Mouse (Mus musculus) liver, postnatal 0 days (tissue): ENCODE measurements around the gene Ahdc1.

Source experiments
- CTCF ChIP-seq: sonication (generic); IDR thresholded peaks from 2 replicates; pipeline ENCODE4 v1.5.1; 2016; ENCODE audit warnings: antibody characterized with exemption, low read depth
- EP300 ChIP-seq: IDR thresholded peaks from 2 replicates; pipeline ENCODE4 v1.6.1; 2016; ENCODE audit warnings: antibody characterized with exemption, low read depth, mild to moderate bottlenecking

DNA sequence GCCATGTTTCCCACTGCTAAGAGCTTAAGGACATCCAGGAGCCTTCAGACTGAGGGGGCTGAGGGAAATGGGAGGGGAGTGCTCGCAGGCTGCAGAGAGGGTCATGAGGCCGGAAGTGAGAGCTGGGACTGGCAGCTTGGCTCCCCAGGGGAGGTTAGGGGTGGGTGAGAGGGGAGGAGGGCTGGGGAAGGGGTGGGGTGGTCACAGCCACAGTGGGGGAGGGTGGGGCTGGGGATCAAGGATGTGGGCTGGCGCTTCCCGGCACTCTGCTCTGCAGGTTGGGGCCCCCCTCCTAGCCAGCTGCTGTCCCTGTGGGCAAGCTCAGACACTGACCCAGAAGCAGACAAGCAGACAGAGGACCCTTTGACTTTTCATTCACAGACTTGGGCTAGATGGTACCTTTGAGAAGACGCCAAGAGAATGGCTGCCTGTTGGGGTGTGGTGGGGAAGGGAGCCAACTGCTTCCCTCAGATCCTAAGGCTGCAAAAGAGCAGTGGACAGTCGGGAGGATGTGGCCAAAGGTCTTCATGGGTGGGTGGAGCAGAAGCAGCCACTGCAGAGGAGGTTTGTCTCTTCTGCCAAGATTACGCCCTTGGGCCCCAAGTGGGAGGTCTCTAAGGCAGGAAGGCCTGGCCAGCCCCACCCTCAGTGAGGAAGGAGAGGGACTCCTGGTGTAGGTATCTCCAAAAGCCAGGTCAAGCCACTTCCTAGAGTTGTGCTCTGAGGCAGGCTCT is 46.5 kb downstream of the Ahdc1 start:
- TF ChIP-seq CTCF, result no peak
- no peak for TF ChIP-seq EP300
